ENCODE assay signal across 23 mouse cellular contexts in the genomic region with DNA sequence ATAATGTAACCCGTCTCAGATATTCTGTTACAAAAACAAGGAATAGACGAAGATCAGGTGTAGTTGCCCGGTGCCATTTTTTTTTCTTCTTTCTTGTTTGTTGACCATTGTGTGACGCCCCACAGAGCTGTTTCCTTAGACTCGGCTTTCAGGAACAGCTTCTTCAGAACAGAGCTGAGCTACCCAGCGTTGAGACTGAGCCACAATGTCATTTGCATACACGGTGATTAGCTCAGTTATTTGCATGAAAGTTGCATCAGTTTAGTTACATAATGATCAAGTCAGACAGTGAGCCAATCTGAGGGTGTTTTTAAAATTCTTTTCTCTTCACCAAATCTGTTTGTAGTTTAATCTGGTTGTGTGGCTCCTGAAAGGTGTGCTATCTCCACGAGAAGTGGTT. TPM values are rescaled to one million over a fixed set of nuclear protein-coding genes. Genes with fewer than 3 reads are reported as not detected.
"Had no signal": no experiment of that assay in that cellular context is flagged by ENCODE, and none has a peak within 500 bp of the region (broad histone marks: within the 10 kb centered on the region; RNA-seq: fewer than 3 reads in every experiment).

No protein-coding gene starts in this region.

- H3K9ac ChIP-seq: liver, embryonic 12.5 days; lung, embryonic 14.5 days; neural tube, embryonic 13.5 days had no signal

- ATAC-seq: intestine, postnatal 0 days; liver, embryonic 12.5 days had no signal

- H3K4me1 ChIP-seq: liver, embryonic 12.5 days had no signal

- H3K4me3 ChIP-seq: limb, embryonic 10.5 days; liver, embryonic 12.5 days; midbrain, embryonic 10.5 days; neural tube, embryonic 13.5 days had no signal

- H3K36me3 ChIP-seq: limb, embryonic 10.5 days; liver, embryonic 12.5 days; midbrain, embryonic 10.5 days; neural tube, embryonic 13.5 days had no signal

- H3K27me3 ChIP-seq: liver, embryonic 12.5 days; neural tube, embryonic 13.5 days had no signal

- DNase-seq: kidney, adult 8-10 months; kidney, postnatal 25 days; lung, embryonic 14.5 days; lung, postnatal 10 days; lung, postnatal 4 days; midbrain, embryonic 14.5 days; retina, postnatal 1 day; right cerebral cortex, postnatal 4 days; spleen, adult 18-20 months; thymus, postnatal 4 days had no signal

- H3K9me3 ChIP-seq: limb, embryonic 10.5 days; liver, embryonic 12.5 days; midbrain, embryonic 10.5 days; neural tube, embryonic 13.5 days had no signal

- H3K27ac ChIP-seq: limb, embryonic 10.5 days; liver, embryonic 12.5 days; midbrain, embryonic 10.5 days; neural tube, embryonic 13.5 days had no signal

- H3K4me2 ChIP-seq: liver, embryonic 12.5 days; lung, embryonic 14.5 days; neural tube, embryonic 13.5 days had no signal

RNA-seq across cellular contexts. Expression of gene Aym1, which starts 36.7 kb away (rescaled TPM):
- total RNA-seq: layer of hippocampus, adult 8-10 months; left cerebral cortex, postnatal 14 days; megakaryocyte, adult 5-6 weeks had no signal
- polyA plus RNA-seq: intestine, postnatal 0 days; kidney, embryonic 16.5 days; limb, embryonic 10.5 days; limb, embryonic 14.5 days; liver, embryonic 12.5 days; liver, embryonic 16.5 days; lung, embryonic 14.5 days; midbrain, embryonic 10.5 days; midbrain, embryonic 14.5 days; neural tube, embryonic 13.5 days; stomach, embryonic 14.5 days; thymus, postnatal 0 days had no signal
